Mouse (Mus musculus): ENCODE results near the gene Hyal6. TPM values are rescaled to one million over a fixed set of nuclear protein-coding genes. Genes with fewer than 3 reads are reported as not detected.

The Hyal6 gene
- total RNA-seq, 1 experiment: not detected

DNA sequence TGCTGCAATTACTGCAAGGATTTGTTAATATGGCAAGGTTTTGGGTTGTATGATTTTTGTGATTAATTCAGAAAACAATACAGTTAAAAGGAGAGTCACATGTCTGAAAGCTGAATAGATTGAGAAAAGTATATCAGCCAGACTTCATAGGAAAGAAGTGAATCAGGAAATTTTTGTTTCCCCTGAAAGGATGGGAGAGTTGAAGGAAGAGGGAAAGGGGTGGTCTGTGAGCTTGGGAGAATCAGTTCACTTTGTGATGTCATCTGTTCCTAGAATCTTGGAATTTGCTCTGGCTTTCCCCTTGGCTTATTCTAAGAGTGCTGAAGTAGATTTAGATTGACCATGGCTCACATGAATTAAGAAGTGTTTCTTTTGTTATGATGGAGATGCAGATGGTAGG, 57.8 kb downstream of the Hyal6 start, which contains the start of gene Spam1:
TSS of gene Spam1 (plus strand) at position 301 of the 400 bp plus-strand sequence.
- no peak within 1 kb of the TSS for H3K4me3 ChIP-seq (ENCODE audit: insufficient read depth in 1 of 2, low read depth in 1 of 2, low read length in 2 of 2, poor library complexity in 1 of 2, severe bottlenecking in 1 of 2)
- no peaks in the 10 kb centered on the region for H3K4me1 ChIP-seq (ENCODE audit: control insufficient read depth in 2 of 2, insufficient read depth in 2 of 2, low read length in 2 of 2, poor library complexity in 1 of 2)
- no peak within 1 kb of the TSS for H3K9ac ChIP-seq (ENCODE audit: insufficient read depth, low read depth, low read length, poor library complexity, severe bottlenecking)
- no peak within 1 kb of the TSS for H3K27ac ChIP-seq (ENCODE audit: insufficient read depth, low read depth, low read length, poor library complexity, severe bottlenecking)
- no peak for DNase-seq (ENCODE audit: low read depth, low spot score)
- TF ChIP-seq MAFK (IDR thresholded peaks at IDR 0.05; ENCODE audit: insufficient read depth, low read depth, low read length): no peak
- no peak for TF ChIP-seq CHD2 (IDR thresholded peaks at IDR 0.05; ENCODE audit: low read depth, low read length)
- TF ChIP-seq ZNF384 (IDR thresholded peaks at IDR 0.05; ENCODE audit: low read depth, low read length): no peak
- no peak for TF ChIP-seq ZC3H11A (IDR thresholded peaks at IDR 0.05; ENCODE audit: borderline replicate concordance, low read depth, low read length)
- no peak for TF ChIP-seq HCFC1 (IDR thresholded peaks at IDR 0.05; ENCODE audit: borderline replicate concordance, insufficient read depth, low read length)
- in situ Hi-C loops (cut with MboI; ENCODE audit: low sequenced_read_pairs in 2 of 2, unreplicated experiment in 2 of 2): no loop called here
- H3K36me3 ChIP-seq (ENCODE audit: control insufficient read depth, insufficient read depth, low read length, poor library complexity, severe bottlenecking): no peaks in the 10 kb centered on the region
- no peaks in the 10 kb centered on the region for H3K9me3 ChIP-seq (ENCODE audit: control insufficient read depth, insufficient read depth, low read depth, low read length)

Other genes starting within 250 kb of the Hyal6 start
- gene Iqub, start 218.2 kb upstream of the Hyal6 start, total RNA-seq (2012; rRNA removed): 0.36 and 0.37 TPM in 2 replicates
- 157 and 182 TPM in 2 replicates for gene Ndufa5, start 205.2 kb upstream of the Hyal6 start, total RNA-seq (2012; rRNA removed)
- gene Asb15, start 205.1 kb upstream of the Hyal6 start, total RNA-seq (2012; rRNA removed): not detected in 2 replicates
- 0.11 TPM in 1 of 2 replicates, not detected in the other for gene Lmod2, start 135.5 kb upstream of the Hyal6 start, total RNA-seq (2012; rRNA removed)
- 18.5 and 20.3 TPM in 2 replicates for gene Wasl, start 68.2 kb upstream of the Hyal6 start, total RNA-seq (2012; rRNA removed)
- not detected in 2 replicates for gene Hyal4, start 15.1 kb downstream of the Hyal6 start, total RNA-seq (2012; rRNA removed)
- not detected in 2 replicates for gene Spam1, start 57.9 kb downstream of the Hyal6 start, total RNA-seq (2012; rRNA removed)
- not detected in 2 replicates for gene Hyal5, start 124.8 kb downstream of the Hyal6 start, total RNA-seq (2012; rRNA removed)
- gene Tmem229a, start 223.1 kb downstream of the Hyal6 start, total RNA-seq (2012; rRNA removed): 0.62 and 0.90 TPM in 2 replicates

Measured in ES-E14 (cell line).